Mouse (Mus musculus) MEL (cell line): ENCODE data around the gene Gm49366.
"Not testable (repeated sequence)": the region's sequence is repeated elsewhere in the genome, so short reads cannot be mapped to it uniquely, and the experiment has no call there.

Experiments
- CTCF ChIP-seq, 3 experiments: IDR thresholded peaks in 2 of 3; conservative IDR thresholded peaks in 1 of 3; 2 replicates each; pipeline ENCODE4 v1.5.1; 2011 to 2012; ENCODE audit warnings: low read length in 3 of 3, low read depth in 2 of 3, mild to moderate bottlenecking in 2 of 3, improper control_type of control experiment in 1 of 3, inconsistent platforms in 1 of 3, mixed read lengths in 1 of 3, moderate library complexity in 1 of 3; ENCODE audit not compliant: control insufficient read depth in 1 of 3, insufficient read depth in 1 of 3, poor library complexity in 1 of 3, severe bottlenecking in 1 of 3
- E2F4 ChIP-seq: IDR thresholded peaks from 2 replicates; pipeline ENCODE4 v1.6.1; 2011; ENCODE audit warnings: low read depth, low read length, improper control_type of control experiment, borderline replicate concordance
- MAFK ChIP-seq: IDR thresholded peaks from 2 replicates; pipeline ENCODE4 v1.6.1; 2011; ENCODE audit warnings: low read depth, mild to moderate bottlenecking, low read length, improper control_type of control experiment, borderline replicate concordance
- MAZ ChIP-seq: IDR thresholded peaks from 2 replicates; pipeline ENCODE4 v1.6.1; 2012; ENCODE audit warnings: low read depth, mild to moderate bottlenecking, inconsistent platforms, low read length, improper control_type of control experiment
- MXI1 ChIP-seq: IDR thresholded peaks from 2 replicates; pipeline ENCODE4 v1.6.1; 2011; ENCODE audit warnings: mild to moderate bottlenecking, low read depth, low read length, improper control_type of control experiment
- ZNF384 ChIP-seq: IDR thresholded peaks from 2 replicates; pipeline ENCODE4 v1.6.1; 2012; ENCODE audit warnings: low read depth, mild to moderate bottlenecking, inconsistent platforms, low read length, improper control_type of control experiment

- not testable (repeated sequence) for TF ChIP-seq MAZ; ZNF384; MXI1; E2F4; MAFK; CTCF (IDR thresholded peaks at IDR 0.05 in 2 of 3, conservative IDR thresholded peaks at IDR 0.05 in 1 of 3; ENCODE audit: control insufficient read depth in 1 of 3, insufficient read depth in 1 of 3, low read depth in 2 of 3, low read length in 3 of 3, poor library complexity in 1 of 3, severe bottlenecking in 1 of 3)
Measured at GRCm38 (mm10) chr12:84009171-84009965, 29.4 kb upstream of the Gm49366 start, which contains the start of gene Acot1.
